Mouse (Mus musculus): Measurements from ENCODE around the gene Srrm2. TPM values are rescaled to one million over a fixed set of nuclear protein-coding genes. Genes with fewer than 3 reads are reported as not detected.

The Srrm2 gene
- total and polyA plus RNA-seq, 2 experiments from 2014 or later: 85.9 to 196 TPM

DNA sequence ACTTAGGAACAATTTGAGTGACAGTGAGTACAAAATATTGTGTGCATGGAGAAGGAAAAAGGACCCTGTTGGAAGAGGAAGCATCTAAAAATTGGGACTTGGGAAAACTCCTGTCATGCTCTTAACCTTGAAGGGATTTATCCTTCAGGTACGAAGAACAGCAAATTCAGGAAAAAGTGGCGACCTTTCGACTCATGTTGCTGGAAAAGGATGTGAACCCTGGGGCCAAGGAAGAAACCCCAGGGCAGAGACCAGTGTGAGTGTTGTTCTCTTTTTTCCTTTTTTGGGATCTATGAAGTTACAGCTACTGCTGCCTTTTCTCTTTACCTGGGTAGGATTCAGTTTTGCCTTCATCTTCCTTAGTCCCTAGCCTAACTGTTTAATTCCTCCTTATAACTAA, 17.6 kb downstream of the Srrm2 start:
- Histone ChIP-seq H3K36me3 (replicated peaks; ENCODE audit: control insufficient read depth, insufficient read depth, low read length) (peaks cover 53% of the 10 kb centered on the region), H3K9ac (replicated peaks; ENCODE audit: low read depth, low read length) (no peak overlapping the region), H3K9me3 (replicated peaks; ENCODE audit: control insufficient read depth, low read length) (no peaks in the 10 kb centered on the region), H3K27ac (ENCODE audit: low read depth) (no peak overlapping the region), H3K27me3 (ENCODE audit: control insufficient read depth, insufficient read depth, low read length) (no peaks in the 10 kb centered on the region), H3K4me3 (ENCODE audit: low read depth, low read length) (no peak overlapping the region), H3K4me2 (ENCODE audit: low read depth, low read length) (no peak overlapping the region), H3K4me1 (ENCODE audit: control insufficient read depth, insufficient read depth) (peaks cover 30% of the 10 kb centered on the region)
- 87% methylated on average over 3 of the region's 3 CpGs for WGBS
- DNase-seq (ENCODE audit: low spot score) (no peak), ATAC-seq (ENCODE audit: insufficient read depth, low read depth) (no peak)
- no peak for TF ChIP-seq CTCF (IDR thresholded peaks at IDR 0.05; ENCODE audit: low read depth)
- no peak for TF ChIP-seq EP300 (IDR thresholded peaks at IDR 0.05; ENCODE audit: low read depth)

DNA sequence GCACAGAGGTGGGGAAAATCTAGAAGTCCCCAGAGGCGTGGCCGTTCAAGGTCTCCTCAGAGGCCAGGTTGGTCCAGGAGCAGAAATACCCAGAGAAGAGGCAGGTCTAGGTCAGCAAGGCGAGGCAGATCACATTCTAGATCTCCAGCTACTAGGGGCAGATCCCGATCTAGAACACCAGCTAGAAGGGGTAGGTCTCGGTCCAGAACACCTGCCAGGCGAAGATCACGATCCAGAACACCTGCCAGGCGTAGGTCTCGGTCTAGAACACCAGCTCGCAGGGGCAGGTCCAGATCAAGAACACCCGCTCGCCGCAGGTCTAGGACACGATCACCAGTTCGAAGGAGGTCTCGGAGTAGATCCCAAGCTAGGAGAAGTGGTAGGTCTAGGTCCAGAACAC, 25.3 kb downstream of the Srrm2 start:
- no peak overlapping the region for H3K27ac ChIP-seq (ENCODE audit: low read depth)
- H3K4me3 ChIP-seq (ENCODE audit: low read depth, low read length): no peak overlapping the region
- H3K9me3 ChIP-seq (replicated peaks; ENCODE audit: control insufficient read depth, low read length): no peaks in the 10 kb centered on the region
- H3K9ac ChIP-seq (replicated peaks; ENCODE audit: low read depth, low read length): no peak overlapping the region
- no peaks in the 10 kb centered on the region for H3K4me1 ChIP-seq (ENCODE audit: control insufficient read depth, insufficient read depth)
- TF ChIP-seq EP300 (IDR thresholded peaks at IDR 0.05; ENCODE audit: low read depth) (no peak), CTCF (IDR thresholded peaks at IDR 0.05; ENCODE audit: low read depth) (no peak)
- H3K4me2 ChIP-seq (ENCODE audit: low read depth, low read length): no peak overlapping the region
- peaks cover 95% of the 10 kb centered on the region for H3K36me3 ChIP-seq (replicated peaks; ENCODE audit: control insufficient read depth, insufficient read depth, low read length)
- WGBS: 98% methylated on average over 16 of the region's 16 CpGs
- no peaks in the 10 kb centered on the region for H3K27me3 ChIP-seq (ENCODE audit: control insufficient read depth, insufficient read depth, low read length)
- no peak for DNase-seq (ENCODE audit: low spot score)
- ATAC-seq (ENCODE audit: insufficient read depth, low read depth): no peak

DNA sequence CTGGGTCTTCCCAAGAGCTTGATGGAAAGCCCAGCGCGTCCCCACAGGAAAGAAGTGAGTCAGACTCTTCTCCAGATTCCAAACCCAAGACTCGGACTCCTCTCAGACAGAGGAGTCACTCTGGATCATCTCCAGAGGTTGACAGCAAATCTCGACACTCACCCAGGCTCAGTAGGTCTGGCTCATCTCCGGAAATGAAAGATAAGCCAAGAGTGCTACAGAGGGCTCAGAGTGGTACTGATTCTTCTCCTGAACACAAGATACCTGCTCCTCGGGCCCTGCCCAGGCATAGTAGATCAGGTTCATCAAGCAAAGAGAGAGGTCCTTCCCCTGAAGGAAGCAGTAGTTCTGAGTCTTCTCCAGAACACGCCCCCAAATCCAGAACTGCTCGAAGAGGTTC, 28.2 kb downstream of the Srrm2 start:
- Histone ChIP-seq H3K27ac (ENCODE audit: low read depth) (no peak overlapping the region), H3K4me2 (ENCODE audit: low read depth, low read length) (no peak overlapping the region), H3K9ac (replicated peaks; ENCODE audit: low read depth, low read length) (no peak overlapping the region), H3K9me3 (replicated peaks; ENCODE audit: control insufficient read depth, low read length) (no peaks in the 10 kb centered on the region), H3K36me3 (replicated peaks; ENCODE audit: control insufficient read depth, insufficient read depth, low read length) (peaks cover 99% of the 10 kb centered on the region), H3K4me3 (ENCODE audit: low read depth, low read length) (no peak overlapping the region), H3K4me1 (ENCODE audit: control insufficient read depth, insufficient read depth) (no peaks in the 10 kb centered on the region), H3K27me3 (ENCODE audit: control insufficient read depth, insufficient read depth, low read length) (no peaks in the 10 kb centered on the region)
- WGBS: 92% methylated on average over 8 of the region's 8 CpGs
- TF ChIP-seq EP300 (IDR thresholded peaks at IDR 0.05; ENCODE audit: low read depth) (no peak), CTCF (IDR thresholded peaks at IDR 0.05; ENCODE audit: low read depth) (no peak)
- DNase-seq (ENCODE audit: low spot score) (no peak), ATAC-seq (ENCODE audit: insufficient read depth, low read depth) (no peak)

DNA sequence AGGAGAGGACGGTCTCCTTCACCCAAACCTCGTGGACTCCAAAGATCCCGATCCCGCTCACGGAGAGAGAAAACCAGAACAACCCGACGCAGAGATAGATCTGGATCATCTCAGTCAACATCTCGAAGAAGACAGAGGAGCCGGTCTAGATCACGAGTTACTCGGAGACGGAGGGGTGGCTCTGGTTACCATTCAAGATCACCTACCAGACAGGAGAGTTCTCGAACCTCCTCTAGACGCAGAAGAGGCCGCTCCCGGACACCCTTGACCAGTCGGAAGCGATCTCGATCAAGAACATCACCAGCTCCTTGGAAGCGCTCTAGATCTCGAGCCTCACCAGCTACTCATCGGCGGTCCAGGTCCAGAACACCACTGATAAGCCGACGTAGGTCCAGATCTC, 28.9 kb downstream of the Srrm2 start:
- no peaks in the 10 kb centered on the region for H3K4me1 ChIP-seq (ENCODE audit: control insufficient read depth, insufficient read depth)
- H3K36me3 ChIP-seq (replicated peaks; ENCODE audit: control insufficient read depth, insufficient read depth, low read length): peaks cover 100% of the 10 kb centered on the region
- no peaks in the 10 kb centered on the region for H3K9me3 ChIP-seq (replicated peaks; ENCODE audit: control insufficient read depth, low read length)
- no peak overlapping the region for H3K27ac ChIP-seq (ENCODE audit: low read depth)
- WGBS: 98% methylated on average over 25 of the region's 25 CpGs
- TF ChIP-seq CTCF (IDR thresholded peaks at IDR 0.05; ENCODE audit: low read depth) (no peak), EP300 (IDR thresholded peaks at IDR 0.05; ENCODE audit: low read depth) (no peak)
- H3K9ac ChIP-seq (replicated peaks; ENCODE audit: low read depth, low read length): no peak overlapping the region
- H3K4me2 ChIP-seq (ENCODE audit: low read depth, low read length): no peak overlapping the region
- H3K27me3 ChIP-seq (ENCODE audit: control insufficient read depth, insufficient read depth, low read length): no peaks in the 10 kb centered on the region
- no peak for ATAC-seq (ENCODE audit: insufficient read depth, low read depth)
- no peak for DNase-seq (ENCODE audit: low spot score)
- H3K4me3 ChIP-seq (ENCODE audit: low read depth, low read length): no peak overlapping the region

DNA sequence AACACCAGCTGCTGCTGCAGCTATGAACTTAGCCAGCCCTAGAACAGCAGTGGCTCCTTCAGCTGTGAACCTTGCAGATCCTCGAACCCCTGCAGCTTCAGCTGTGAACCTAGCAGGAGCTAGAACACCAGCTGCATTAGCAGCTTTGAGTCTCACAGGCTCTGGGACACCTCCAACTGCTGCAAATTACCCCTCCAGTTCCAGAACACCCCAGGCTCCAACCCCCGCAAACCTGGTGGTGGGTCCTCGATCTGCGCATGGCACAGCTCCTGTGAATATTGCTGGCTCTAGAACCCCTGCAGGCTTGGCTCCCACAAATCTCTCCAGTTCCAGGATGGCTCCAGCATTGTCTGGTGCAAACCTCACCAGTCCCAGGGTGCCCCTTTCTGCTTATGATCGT, 30.4 kb downstream of the Srrm2 start:
- Histone ChIP-seq H3K9ac (replicated peaks; ENCODE audit: low read depth, low read length) (no peak overlapping the region), H3K4me1 (ENCODE audit: control insufficient read depth, insufficient read depth) (no peaks in the 10 kb centered on the region), H3K9me3 (replicated peaks; ENCODE audit: control insufficient read depth, low read length) (no peaks in the 10 kb centered on the region), H3K27ac (ENCODE audit: low read depth) (no peak overlapping the region), H3K4me2 (ENCODE audit: low read depth, low read length) (no peak overlapping the region), H3K4me3 (ENCODE audit: low read depth, low read length) (no peak overlapping the region), H3K27me3 (ENCODE audit: control insufficient read depth, insufficient read depth, low read length) (no peaks in the 10 kb centered on the region), H3K36me3 (replicated peaks; ENCODE audit: control insufficient read depth, insufficient read depth, low read length) (peaks cover 100% of the 10 kb centered on the region)
- WGBS: 95% methylated on average over 5 of the region's 5 CpGs
- DNase-seq (ENCODE audit: low spot score): no peak
- no peak for ATAC-seq (ENCODE audit: insufficient read depth, low read depth)
- TF ChIP-seq EP300 (IDR thresholded peaks at IDR 0.05; ENCODE audit: low read depth) (no peak), CTCF (IDR thresholded peaks at IDR 0.05; ENCODE audit: low read depth) (no peak)

GRCm38 (mm10) chr17:23822094-23822493, 31.8 kb downstream of the Srrm2 start:
- Histone ChIP-seq H3K9ac (replicated peaks; ENCODE audit: low read depth, low read length) (no peak overlapping the region), H3K4me2 (ENCODE audit: low read depth, low read length) (no peak overlapping the region), H3K36me3 (replicated peaks; ENCODE audit: control insufficient read depth, insufficient read depth, low read length) (peaks cover 97% of the 10 kb centered on the region), H3K4me1 (ENCODE audit: control insufficient read depth, insufficient read depth) (no peaks in the 10 kb centered on the region), H3K9me3 (replicated peaks; ENCODE audit: control insufficient read depth, low read length) (no peaks in the 10 kb centered on the region), H3K27ac (ENCODE audit: low read depth) (0 out of 2 replicates have a peak overlapping the region, but pooled peaks have one; percentile 9), H3K4me3 (ENCODE audit: low read depth, low read length) (no peak overlapping the region), H3K27me3 (ENCODE audit: control insufficient read depth, insufficient read depth, low read length) (no peaks in the 10 kb centered on the region)
- ATAC-seq (ENCODE audit: insufficient read depth, low read depth) (no peak), DNase-seq (ENCODE audit: low spot score) (no peak)
- 56% methylated on average over 6 of the region's 6 CpGs for WGBS
- TF ChIP-seq CTCF (IDR thresholded peaks at IDR 0.05; ENCODE audit: low read depth): no peak
- TF ChIP-seq EP300 (IDR thresholded peaks at IDR 0.05; ENCODE audit: low read depth): no peak

Data from heart, postnatal 0 days (tissue).